Mouse (Mus musculus) adrenal gland, postnatal 4 days (tissue): ENCODE data around the gene Olfr1382. TPM values are rescaled to one million over a fixed set of nuclear protein-coding genes. Genes with fewer than 3 reads are reported as not detected.
"Not testable (repeated sequence)": the region's sequence is repeated elsewhere in the genome, so short reads cannot be mapped to it uniquely, and the experiment has no call there.

Experiments used
- DNase-seq, 2 experiments: peaks; one replicate each; pipeline ENCODE4 v3.0.0; 2021 to 2022; ENCODE audit warnings: low spot score in 2 of 2, mixed read lengths in 2 of 2
- long read RNA-seq, 2 experiments: library from polyadenylated mRNA; stranded (forward); transcript quantifications; one replicate each; pipeline ENCODE4 v2.0.0; 2021
- total RNA-seq, 2 experiments: library from RNA; stranded (reverse); gene quantifications; 2 replicates each; pipeline ENCODE4 v1.2.3; 2021

The Olfr1382 gene
- total RNA-seq = not detected
- long read RNA-seq, experiment 1 = 0 reads
- long read RNA-seq, experiment 2 = 0 reads

DNA sequence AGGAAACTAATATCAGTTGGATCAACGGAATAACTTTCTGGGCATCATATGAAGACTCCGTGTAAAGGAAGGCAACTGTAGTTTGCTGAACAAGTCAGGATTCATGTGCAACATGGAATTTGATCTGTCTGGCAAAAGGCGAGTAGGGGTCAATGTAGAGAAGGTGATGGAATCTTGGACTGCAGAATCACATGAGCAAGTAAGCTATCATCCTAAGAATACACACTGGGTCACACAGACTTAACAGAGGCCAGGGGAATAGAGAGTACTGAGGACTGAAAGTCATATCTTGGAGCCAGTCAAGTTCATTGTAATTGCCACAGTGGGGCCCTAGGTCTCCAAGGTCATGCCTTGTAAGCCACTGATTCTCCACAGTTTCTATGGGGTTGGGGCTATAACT is at the start of gene Olfr1382:
Gene Olfr1382 (plus strand): TSS at position 301 of the 400 bp plus-strand sequence.
- DNase-seq = no peak

DNA sequence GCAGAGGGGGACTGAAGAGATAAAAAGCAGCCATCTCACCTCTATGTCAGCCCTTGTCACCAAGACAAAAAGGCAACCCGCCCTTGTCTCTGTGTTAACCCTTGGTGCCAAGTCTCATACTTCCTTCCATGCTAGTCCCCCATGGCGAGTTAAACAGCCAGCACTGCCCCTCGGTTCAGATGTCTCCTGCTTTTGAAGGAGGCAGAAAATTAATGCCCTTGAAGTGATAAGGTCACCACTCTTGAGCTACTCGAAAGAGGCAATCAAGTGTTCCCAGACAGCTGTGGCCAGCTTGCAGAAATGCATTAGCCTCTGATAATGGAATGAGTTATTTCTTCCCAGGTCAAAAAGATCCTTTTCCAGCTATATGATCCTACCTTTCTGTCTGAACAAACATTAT is 42.1 kb upstream of the Olfr1382 start:
- DNase-seq = no peak

DNA sequence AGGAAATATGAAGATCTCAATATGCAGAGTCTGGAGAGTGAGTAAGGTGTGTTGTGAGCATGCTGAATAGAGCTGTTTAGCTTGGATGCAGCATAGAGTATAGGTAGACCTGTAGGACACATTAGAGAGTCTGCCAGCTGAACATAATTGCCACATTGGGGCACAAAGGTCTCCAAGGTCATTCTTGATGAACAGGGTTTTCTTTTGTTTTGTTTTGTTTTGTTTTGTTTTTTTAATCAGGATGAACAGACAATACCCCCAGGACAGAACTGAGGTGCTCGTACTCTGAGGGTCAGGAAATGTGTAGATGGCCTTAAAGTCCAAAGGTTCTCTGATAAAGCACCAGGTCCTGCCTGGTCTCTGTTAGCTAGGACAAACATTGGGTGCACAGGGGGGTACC is 39.3 kb upstream of the Olfr1382 start, which contains the start of gene Olfr1385:
Gene Olfr1385 (plus strand): TSS at position 301 of the 400 bp plus-strand sequence.
- not testable (repeated sequence) for DNase-seq

DNA sequence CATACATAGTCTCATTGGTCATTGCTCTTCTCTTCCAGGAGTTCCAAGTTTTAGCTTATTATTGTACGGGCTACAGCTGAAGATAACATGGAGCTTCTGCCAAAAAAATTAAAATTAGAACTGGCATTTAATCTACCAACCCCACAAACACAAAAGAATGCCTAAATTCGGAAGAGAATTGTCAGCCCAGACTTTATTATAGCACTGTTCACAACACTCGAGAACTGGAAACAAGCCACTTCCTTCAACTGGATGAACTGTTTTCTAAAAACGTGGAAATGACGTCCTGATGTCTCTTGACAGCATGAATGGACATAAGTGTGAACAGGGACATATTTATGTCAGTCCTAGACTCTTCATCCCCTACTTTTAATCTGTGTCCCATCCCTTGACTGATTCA is 10.0 kb upstream of the Olfr1382 start:
- DNase-seq = no peak

DNA sequence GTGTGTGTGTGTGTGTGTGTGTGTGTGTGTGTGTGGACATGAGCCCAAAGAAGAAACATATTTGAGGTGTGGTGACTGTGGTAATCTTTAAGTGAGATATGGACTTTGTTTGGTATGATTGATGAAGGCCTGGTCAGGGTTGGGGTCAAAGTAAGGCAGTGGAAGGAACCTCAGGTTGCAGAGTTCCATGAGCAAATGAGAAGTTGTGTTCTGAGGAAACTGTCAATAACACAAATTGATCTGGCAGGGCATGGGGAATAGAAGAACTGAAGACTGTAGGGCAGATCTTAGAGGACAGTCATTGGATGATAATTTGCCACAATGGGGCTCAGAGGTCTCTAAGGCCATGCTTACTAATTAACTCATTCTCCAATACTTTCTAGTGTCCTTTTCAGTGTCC is 8.7 kb upstream of the Olfr1382 start, which contains the start of gene Olfr1383:
Gene Olfr1383 (plus strand): TSS at position 301 of the 400 bp plus-strand sequence.
- DNase-seq = no peak

DNA sequence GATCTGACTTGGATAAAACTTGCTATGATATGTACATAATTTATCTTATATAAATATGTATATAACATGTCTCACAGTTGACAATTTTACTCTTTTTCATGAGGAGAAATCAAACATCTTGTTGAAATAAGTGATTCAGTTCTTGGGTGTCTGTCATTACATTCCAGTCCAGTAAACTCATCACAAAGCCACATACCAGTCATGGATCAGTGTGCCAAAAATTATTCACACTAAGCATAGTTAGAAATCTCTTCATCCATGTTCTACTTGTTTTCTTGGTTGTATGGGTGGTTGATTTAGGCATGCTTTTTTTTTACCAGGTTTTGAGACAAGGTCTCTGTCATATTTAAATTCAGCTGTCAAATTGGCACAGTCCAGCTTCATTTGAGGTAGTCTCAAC is 4.7 kb downstream of the Olfr1382 start:
- no peak for DNase-seq

DNA sequence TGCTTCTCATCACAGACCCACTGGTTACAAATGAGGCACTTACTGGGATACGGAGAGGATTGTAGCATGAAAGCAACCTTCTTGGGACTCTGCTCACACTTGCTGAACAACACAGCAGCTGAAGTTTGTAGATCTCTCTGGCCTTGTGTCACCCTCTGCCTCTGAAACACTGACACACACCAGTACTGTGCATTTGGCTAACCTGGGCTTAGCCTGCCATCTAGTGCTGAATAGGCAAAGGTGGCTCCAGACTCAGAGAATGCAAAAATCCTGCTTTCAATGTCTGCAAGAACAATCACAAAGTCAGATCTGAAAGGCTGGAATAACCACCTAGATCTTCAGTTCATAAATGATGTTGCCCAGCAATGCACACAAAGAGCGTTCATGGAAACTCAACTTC is 8.6 kb downstream of the Olfr1382 start:
- not testable (repeated sequence) for DNase-seq

DNA sequence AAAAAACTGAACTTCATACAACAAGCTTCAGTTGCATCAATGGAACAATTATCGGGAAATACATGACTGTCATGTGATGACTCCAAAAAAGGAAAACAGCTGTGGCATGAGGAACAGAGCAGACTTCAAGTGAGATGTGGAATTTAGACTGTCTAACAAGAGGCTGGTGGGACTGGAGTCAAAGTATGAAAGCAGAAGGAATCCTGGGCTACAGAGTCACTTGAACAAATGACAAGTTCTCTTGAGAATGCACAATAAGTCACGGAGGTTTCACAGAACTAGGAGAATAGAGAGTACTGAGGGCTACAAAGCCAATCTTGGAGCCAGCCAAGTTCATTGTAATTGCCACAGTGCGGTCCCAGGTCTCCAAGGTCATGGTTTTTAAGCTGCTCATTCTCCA is 15.1 kb downstream of the Olfr1382 start, which contains the start of gene Olfr1381:
Gene Olfr1381 (plus strand): TSS at position 301 of the 400 bp plus-strand sequence.
- not testable (repeated sequence) for DNase-seq

DNA sequence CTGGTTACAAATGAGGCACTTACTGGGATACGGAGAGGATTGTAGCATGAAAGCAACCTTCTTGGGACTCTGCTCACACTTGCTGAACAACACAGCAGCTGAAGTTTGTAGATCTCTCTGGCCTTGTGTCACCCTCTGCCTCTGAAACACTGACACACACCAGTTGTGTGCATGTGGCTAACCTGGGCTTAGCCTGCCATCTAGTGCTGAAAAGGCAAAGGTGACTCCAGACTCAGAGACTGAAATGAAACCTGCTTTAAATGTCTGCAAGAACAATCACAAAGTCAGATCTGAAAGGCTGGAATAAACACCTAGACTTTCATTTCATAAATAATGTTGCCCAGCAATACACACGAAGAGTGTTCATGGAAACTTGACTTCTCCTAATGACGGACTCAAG is 26.0 kb downstream of the Olfr1382 start:
- not testable (repeated sequence) for DNase-seq

DNA sequence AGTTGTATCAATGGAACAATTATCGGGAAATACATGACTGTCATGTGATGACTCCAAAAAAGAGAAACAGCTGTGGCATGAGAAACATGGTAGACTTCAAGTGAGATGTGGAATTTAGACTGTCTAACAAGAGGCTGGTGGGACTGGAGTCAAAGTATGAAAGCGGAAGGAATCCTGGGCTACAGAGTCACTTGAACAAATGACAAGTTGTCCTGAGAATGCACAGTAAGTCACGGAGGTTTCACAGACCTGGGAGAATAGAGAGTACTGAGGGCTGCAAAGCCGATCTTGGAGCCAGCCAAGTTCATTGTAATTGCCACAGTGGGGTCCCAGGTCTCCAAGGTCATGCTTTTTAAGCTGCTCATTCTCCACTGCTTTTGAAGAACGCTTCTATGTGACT is 28.5 kb downstream of the Olfr1382 start, which contains the start of gene Olfr1380:
Gene Olfr1380 (plus strand): TSS at position 301 of the 400 bp plus-strand sequence.
- DNase-seq = not testable (repeated sequence)

DNA sequence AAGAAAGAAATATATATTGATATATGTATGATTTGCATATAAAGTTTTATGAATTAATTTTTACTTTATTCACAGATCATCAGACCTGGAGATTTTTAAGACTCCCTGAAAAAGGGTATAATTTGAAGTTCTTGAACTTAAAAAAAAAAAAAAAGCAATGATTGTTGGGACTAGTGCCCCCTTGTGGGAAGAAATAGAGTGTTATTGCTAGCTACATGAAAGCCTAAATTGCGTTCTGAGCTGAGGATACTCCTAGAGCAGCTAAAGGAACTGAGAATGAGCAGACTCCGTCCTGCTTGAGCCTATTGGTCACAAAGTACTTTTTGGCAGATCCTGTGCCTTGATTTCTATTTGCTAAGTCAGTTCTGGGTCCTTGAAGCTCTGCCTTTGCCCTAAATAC is 47.0 kb downstream of the Olfr1382 start:
- DNase-seq = not testable (repeated sequence)

DNA sequence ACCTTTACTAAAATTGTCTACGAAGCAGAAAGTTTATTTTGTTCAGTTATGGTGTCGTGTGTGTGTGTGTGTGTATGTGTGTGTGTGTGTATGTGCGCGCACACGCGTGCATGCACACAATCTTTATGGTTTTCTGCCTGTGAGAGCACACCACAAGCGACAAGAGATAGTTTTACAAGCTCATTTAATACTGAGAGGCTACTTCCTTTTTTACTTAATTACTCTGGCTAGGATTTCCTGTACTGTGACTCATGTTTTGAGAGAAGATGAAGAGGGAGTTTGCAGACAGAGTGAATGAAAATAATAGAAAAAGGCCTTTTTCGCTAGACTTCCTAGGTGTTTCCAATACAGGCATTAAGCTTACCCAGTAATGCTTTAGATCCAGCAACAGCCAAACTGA is 52.4 kb downstream of the Olfr1382 start:
- DNase-seq = not testable (repeated sequence)

Other genes with a start within 250 kb of the Olfr1382 start
- under 1 TPM; 0.20 to 0.36 TPM for gene Olfr1393, start 249.9 kb upstream of the Olfr1382 start, total RNA-seq
- gene Olfr1392, start 243.0 kb upstream of the Olfr1382 start, total RNA-seq = under 1 TPM in 1 of 2 experiments, not detected in 1; 0.20 TPM
- not detected for gene Olfr10, start 223.5 kb upstream of the Olfr1382 start, total RNA-seq
- not detected for gene Olfr1391, start 205.5 kb upstream of the Olfr1382 start, total RNA-seq
- not detected for gene Olfr1390, start 193.1 kb upstream of the Olfr1382 start, total RNA-seq
- not detected for gene Olfr1389, start 105.2 kb upstream of the Olfr1382 start, total RNA-seq
- under 1 TPM; 0.14 to 0.17 TPM for gene Olfr1388, start 91.6 kb upstream of the Olfr1382 start, total RNA-seq
- gene Olfr1387, start 72.9 kb upstream of the Olfr1382 start, total RNA-seq = not detected
- gene Olfr1386, start 63.2 kb upstream of the Olfr1382 start, total RNA-seq = not detected
- not detected for gene Olfr1385, start 39.2 kb upstream of the Olfr1382 start, total RNA-seq
- not detected for gene Olfr1384, start 21.5 kb upstream of the Olfr1382 start, total RNA-seq
- not detected for gene Olfr1383, start 8.6 kb upstream of the Olfr1382 start, total RNA-seq
- not detected for gene Olfr1381, start 15.2 kb downstream of the Olfr1382 start, total RNA-seq
- gene Olfr1380, start 28.6 kb downstream of the Olfr1382 start, total RNA-seq = not detected
- gene Flt4, start 81.0 kb downstream of the Olfr1382 start, total RNA-seq = 10 to 100 TPM; 23.3 to 24.2 TPM
- gene Scgb3a1, start 135.4 kb downstream of the Olfr1382 start, total RNA-seq = not detected
- gene Cnot6, start 184.5 kb downstream of the Olfr1382 start, total RNA-seq = 100 to 1,000 TPM in 1 of 2 experiments, 10 to 100 TPM in 1; 93.1 to 102 TPM